Mouse (Mus musculus): Measurements from ENCODE around the gene Bhlhe23. TPM values are rescaled to one million over a fixed set of nuclear protein-coding genes. Genes with fewer than 3 reads are reported as not detected.

Bhlhe23 gene
- polyA plus RNA-seq, 1 experiment from 2014 or later = not detected

DNA sequence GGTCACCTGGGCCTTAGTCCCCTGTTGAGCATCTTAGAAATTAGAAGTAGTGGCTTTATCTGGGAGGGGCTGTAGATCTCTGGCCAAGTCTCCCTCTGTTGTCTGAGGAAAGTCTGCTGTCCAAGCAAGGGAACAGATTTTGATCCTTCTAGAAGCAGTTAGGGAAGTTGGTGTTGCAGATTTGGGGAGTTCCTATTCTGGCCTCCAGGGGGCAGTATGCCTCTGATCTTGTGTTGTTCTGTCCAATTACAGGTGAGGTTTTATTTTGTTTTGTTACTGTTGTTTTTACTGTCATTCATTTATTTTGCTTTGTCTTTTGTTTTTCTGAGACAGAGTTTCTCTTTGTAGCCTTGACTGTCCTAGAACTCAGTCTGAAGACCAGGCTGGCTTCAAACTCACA, 10.0 kb upstream of the Bhlhe23 start:
- Histone ChIP-seq H3K36me3 (ENCODE audit: control insufficient read depth, insufficient read depth, low read length) (no peaks in the 10 kb centered on the region), H3K4me3 (ENCODE audit: low read length) (no peak overlapping the region), H3K4me2 (replicated peaks; ENCODE audit: low read depth, low read length) (no peak overlapping the region), H3K27ac (ENCODE audit: low read depth, low read length) (no peak overlapping the region), H3K27me3 (ENCODE audit: control insufficient read depth, insufficient read depth, low read length) (peaks cover 16% of the 10 kb centered on the region), H3K9me3 (ENCODE audit: control insufficient read depth, low read length) (no peaks in the 10 kb centered on the region), H3K9ac (ENCODE audit: low read depth, low read length) (no peak overlapping the region), H3K4me1 (ENCODE audit: control insufficient read depth, insufficient read depth, low read length) (no peaks in the 10 kb centered on the region)
- no peak for ATAC-seq (ENCODE audit: low FRiP score, low TSS enrichment)

DNA sequence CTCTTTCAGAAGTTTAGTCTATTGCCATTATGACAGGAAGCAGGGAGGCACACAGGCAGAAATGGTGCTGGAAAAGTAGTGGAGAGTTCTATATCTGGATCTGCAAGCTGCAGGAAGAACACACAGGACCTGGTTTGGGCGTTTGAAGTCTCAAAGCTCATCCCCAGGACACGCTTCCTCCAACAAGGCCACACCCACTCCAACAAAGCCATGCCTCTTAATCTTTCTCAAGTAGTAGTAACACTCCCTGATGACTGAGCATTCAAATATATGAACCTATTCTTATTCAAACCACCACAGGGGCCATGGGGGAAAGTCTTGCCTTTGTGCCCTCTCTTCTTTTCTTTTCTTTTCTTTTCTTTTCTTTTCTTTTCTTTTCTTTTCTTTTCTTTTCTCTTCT, 3.6 kb upstream of the Bhlhe23 start:
- no peaks in the 10 kb centered on the region for H3K9me3 ChIP-seq (ENCODE audit: control insufficient read depth, low read length)
- ATAC-seq (ENCODE audit: low FRiP score, low TSS enrichment) = no peak
- no peak overlapping the region for H3K4me3 ChIP-seq (ENCODE audit: low read length)
- WGBS = 5% methylated on average over 2 of the region's 2 CpGs
- H3K4me2 ChIP-seq (replicated peaks; ENCODE audit: low read depth, low read length) = no peak overlapping the region
- H3K4me1 ChIP-seq (ENCODE audit: control insufficient read depth, insufficient read depth, low read length) = peaks cover 5% of the 10 kb centered on the region; the same call in 1 of the 2 replicates
- no peak overlapping the region for H3K9ac ChIP-seq (ENCODE audit: low read depth, low read length)
- no peaks in the 10 kb centered on the region for H3K36me3 ChIP-seq (ENCODE audit: control insufficient read depth, insufficient read depth, low read length)
- no peak overlapping the region for H3K27ac ChIP-seq (ENCODE audit: low read depth, low read length)
- peaks cover 53% of the 10 kb centered on the region for H3K27me3 ChIP-seq (ENCODE audit: control insufficient read depth, insufficient read depth, low read length)

DNA sequence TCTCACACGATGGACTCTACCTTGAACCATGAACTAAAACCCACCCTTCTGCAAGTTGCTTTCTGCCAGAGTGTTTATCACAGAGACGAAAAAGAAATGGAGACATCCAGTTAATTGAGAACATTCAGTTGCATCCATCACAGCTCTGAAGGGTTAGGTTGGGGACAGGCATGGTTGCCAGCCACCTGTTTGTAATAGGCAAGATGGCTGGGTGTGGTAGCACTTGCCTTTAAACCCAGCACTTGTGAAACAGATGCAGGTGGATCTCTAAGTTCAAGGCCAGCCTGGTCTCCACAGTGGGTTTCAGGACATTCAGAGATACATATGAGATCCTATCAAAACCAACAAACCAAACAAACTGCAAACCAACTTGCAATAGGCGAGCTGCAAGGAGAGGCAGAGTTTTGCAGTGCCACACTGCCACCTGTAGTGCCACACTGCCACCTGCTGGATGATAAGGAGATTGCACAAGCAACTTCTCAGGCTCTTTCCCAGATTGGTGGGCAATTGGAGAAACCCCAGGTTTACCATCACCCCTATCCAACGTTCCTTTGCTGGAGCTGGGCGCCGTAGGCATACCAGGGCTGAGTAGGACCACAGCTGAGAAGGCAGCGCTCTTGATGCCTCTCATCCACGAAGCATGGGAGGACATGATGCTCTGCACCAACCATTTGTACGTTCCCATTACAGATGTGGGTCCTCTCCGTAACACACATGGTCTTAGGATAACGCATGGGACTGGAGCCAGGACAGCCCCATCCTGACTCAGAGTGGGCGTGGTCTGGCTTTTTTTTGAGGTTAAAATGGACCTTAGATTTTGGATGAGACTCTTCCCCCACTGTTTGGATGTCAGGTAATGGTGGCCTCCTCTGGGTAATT, 2.8 kb upstream of the Bhlhe23 start:
- 21% methylated on average over 12 of the region's 12 CpGs for WGBS
- no peak overlapping the region for H3K9ac ChIP-seq (ENCODE audit: low read depth, low read length)
- H3K27ac ChIP-seq (ENCODE audit: low read depth, low read length) = no peak overlapping the region
- H3K4me2 ChIP-seq (replicated peaks; ENCODE audit: low read depth, low read length) = no peak overlapping the region
- ATAC-seq (ENCODE audit: low FRiP score, low TSS enrichment) = peak; percentile 43
- peaks cover 61% of the 10 kb centered on the region for H3K27me3 ChIP-seq (ENCODE audit: control insufficient read depth, insufficient read depth, low read length)
- no peaks in the 10 kb centered on the region for H3K36me3 ChIP-seq (ENCODE audit: control insufficient read depth, insufficient read depth, low read length)
- peaks cover 5% of the 10 kb centered on the region; the same call in 1 of the 2 replicates for H3K4me1 ChIP-seq (ENCODE audit: control insufficient read depth, insufficient read depth, low read length)
- no peaks in the 10 kb centered on the region for H3K9me3 ChIP-seq (ENCODE audit: control insufficient read depth, low read length)
- no peak overlapping the region for H3K4me3 ChIP-seq (ENCODE audit: low read length)

DNA sequence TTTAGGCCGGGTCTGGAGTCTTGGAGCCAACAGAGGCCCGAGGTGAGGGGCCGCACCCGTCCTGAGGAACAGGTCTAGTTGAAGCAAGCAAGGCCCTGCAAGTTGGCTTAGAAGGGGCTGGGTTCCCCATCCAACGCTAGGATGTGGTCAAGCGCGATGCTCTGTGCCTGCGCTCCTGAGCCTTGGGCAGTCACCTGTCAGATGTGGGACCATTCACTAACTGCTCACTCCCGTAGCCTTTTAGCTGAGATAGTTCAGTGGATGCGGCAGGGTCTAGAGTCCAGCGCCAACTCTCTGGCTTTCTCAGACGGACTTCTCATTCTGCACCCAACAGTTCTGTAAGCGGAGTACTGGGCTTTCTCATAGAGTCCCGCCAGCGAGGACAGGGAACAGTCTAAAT, 1.1 kb downstream of the Bhlhe23 start:
- no peak overlapping the region for H3K4me2 ChIP-seq (replicated peaks; ENCODE audit: low read depth, low read length)
- H3K9me3 ChIP-seq (ENCODE audit: control insufficient read depth, low read length) = no peaks in the 10 kb centered on the region
- H3K4me3 ChIP-seq (ENCODE audit: low read length) = no peak overlapping the region
- H3K9ac ChIP-seq (ENCODE audit: low read depth, low read length) = no peak overlapping the region
- WGBS = 3% methylated on average over 15 of the region's 15 CpGs
- H3K4me1 ChIP-seq (ENCODE audit: control insufficient read depth, insufficient read depth, low read length) = peaks cover 5% of the 10 kb centered on the region; the same call in 1 of the 2 replicates
- H3K27ac ChIP-seq (ENCODE audit: low read depth, low read length) = no peak overlapping the region
- no peaks in the 10 kb centered on the region for H3K36me3 ChIP-seq (ENCODE audit: control insufficient read depth, insufficient read depth, low read length)
- peaks cover 80% of the 10 kb centered on the region for H3K27me3 ChIP-seq (ENCODE audit: control insufficient read depth, insufficient read depth, low read length)
- no peak for ATAC-seq (ENCODE audit: low FRiP score, low TSS enrichment)

DNA sequence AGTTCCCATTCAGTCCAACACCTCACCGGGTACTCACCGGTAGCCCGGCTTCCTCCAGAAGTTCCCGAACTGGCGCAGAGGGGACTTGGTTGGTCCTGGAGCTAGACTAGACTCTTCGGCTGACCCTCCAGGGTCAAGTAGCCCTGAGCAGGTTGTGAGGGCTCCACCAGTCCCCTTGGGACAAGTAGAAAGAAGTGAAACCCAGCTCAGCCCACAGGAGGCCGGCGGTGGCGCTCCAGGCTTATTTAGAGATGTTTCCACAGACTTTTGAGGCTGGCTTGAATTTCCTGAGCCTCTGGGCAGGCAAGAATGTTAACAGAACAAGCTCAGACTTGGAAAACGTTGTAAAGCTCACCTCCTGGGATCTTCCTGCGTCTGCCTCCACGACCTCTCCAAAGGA, 1.5 kb downstream of the Bhlhe23 start:
- peaks cover 83% of the 10 kb centered on the region for H3K27me3 ChIP-seq (ENCODE audit: control insufficient read depth, insufficient read depth, low read length)
- H3K27ac ChIP-seq (ENCODE audit: low read depth, low read length) = no peak overlapping the region
- H3K36me3 ChIP-seq (ENCODE audit: control insufficient read depth, insufficient read depth, low read length) = no peaks in the 10 kb centered on the region
- no peak overlapping the region for H3K4me3 ChIP-seq (ENCODE audit: low read length)
- peaks cover 5% of the 10 kb centered on the region; the same call in 1 of the 2 replicates for H3K4me1 ChIP-seq (ENCODE audit: control insufficient read depth, insufficient read depth, low read length)
- no peaks in the 10 kb centered on the region for H3K9me3 ChIP-seq (ENCODE audit: control insufficient read depth, low read length)
- ATAC-seq (ENCODE audit: low FRiP score, low TSS enrichment) = no peak
- H3K4me2 ChIP-seq (replicated peaks; ENCODE audit: low read depth, low read length) = no peak overlapping the region
- H3K9ac ChIP-seq (ENCODE audit: low read depth, low read length) = no peak overlapping the region
- WGBS = 2% methylated on average over 12 of the region's 12 CpGs

DNA sequence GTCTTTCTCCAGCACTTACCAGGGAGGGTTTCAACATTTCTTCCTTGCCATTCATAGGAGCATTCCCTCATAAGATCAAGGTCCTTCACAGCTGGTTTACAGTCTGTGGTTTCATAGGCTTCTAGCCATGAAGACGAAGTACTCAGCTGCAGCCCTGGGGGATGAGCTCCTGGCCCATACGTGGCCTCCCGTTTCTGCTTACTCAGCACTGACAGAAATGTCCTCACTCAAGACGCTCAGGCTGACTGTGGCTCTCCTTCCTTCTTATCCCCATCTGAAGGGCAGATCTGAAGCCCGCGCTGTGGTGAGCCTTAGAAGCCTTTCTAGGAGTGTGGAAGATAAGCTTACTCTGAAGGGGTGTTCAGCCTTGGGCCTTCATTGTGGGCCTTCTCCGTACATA, 11.0 kb downstream of the Bhlhe23 start:
- H3K4me3 ChIP-seq (ENCODE audit: low read length) = no peak overlapping the region
- WGBS = 73% methylated on average over 7 of the region's 7 CpGs
- H3K27ac ChIP-seq (ENCODE audit: low read depth, low read length) = no peak overlapping the region
- H3K27me3 ChIP-seq (ENCODE audit: control insufficient read depth, insufficient read depth, low read length) = peaks cover 4% of the 10 kb centered on the region; the same call in 1 of the 2 replicates
- H3K4me2 ChIP-seq (replicated peaks; ENCODE audit: low read depth, low read length) = no peak overlapping the region
- no peaks in the 10 kb centered on the region for H3K4me1 ChIP-seq (ENCODE audit: control insufficient read depth, insufficient read depth, low read length)
- H3K9me3 ChIP-seq (ENCODE audit: control insufficient read depth, low read length) = no peaks in the 10 kb centered on the region
- H3K9ac ChIP-seq (ENCODE audit: low read depth, low read length) = no peak overlapping the region
- ATAC-seq (ENCODE audit: low FRiP score, low TSS enrichment) = no peak
- H3K36me3 ChIP-seq (ENCODE audit: control insufficient read depth, insufficient read depth, low read length) = no peaks in the 10 kb centered on the region

DNA sequence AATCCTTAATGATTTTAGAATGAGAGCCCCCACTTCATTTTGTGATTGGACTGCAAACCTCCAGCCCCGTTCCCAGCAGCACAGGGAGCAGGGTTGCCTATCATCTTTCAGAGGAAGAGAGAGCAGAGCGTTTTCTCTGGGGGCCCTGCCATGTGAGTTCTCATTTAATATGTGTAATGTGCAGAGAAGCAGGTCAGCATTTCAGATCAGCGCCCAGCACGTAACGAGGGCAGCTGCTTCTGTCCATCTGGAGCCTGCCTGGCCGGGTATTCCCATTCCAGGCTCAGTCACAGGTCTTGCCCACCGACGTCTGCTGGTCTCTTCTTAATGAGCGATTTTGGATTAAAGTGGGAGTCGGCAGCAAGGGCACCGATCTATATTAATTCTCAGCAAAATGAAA, 11.7 kb downstream of the Bhlhe23 start:
- Histone ChIP-seq H3K4me3 (ENCODE audit: low read length) (no peak overlapping the region), H3K27me3 (ENCODE audit: control insufficient read depth, insufficient read depth, low read length) (no peaks in the 10 kb centered on the region), H3K9ac (ENCODE audit: low read depth, low read length) (no peak overlapping the region), H3K9me3 (ENCODE audit: control insufficient read depth, low read length) (no peaks in the 10 kb centered on the region), H3K36me3 (ENCODE audit: control insufficient read depth, insufficient read depth, low read length) (no peaks in the 10 kb centered on the region), H3K4me1 (ENCODE audit: control insufficient read depth, insufficient read depth, low read length) (no peaks in the 10 kb centered on the region), H3K4me2 (replicated peaks; ENCODE audit: low read depth, low read length) (no peak overlapping the region), H3K27ac (ENCODE audit: low read depth, low read length) (no peak overlapping the region)
- WGBS = 69% methylated on average over 11 of the region's 11 CpGs
- ATAC-seq (ENCODE audit: low FRiP score, low TSS enrichment) = no peak

DNA sequence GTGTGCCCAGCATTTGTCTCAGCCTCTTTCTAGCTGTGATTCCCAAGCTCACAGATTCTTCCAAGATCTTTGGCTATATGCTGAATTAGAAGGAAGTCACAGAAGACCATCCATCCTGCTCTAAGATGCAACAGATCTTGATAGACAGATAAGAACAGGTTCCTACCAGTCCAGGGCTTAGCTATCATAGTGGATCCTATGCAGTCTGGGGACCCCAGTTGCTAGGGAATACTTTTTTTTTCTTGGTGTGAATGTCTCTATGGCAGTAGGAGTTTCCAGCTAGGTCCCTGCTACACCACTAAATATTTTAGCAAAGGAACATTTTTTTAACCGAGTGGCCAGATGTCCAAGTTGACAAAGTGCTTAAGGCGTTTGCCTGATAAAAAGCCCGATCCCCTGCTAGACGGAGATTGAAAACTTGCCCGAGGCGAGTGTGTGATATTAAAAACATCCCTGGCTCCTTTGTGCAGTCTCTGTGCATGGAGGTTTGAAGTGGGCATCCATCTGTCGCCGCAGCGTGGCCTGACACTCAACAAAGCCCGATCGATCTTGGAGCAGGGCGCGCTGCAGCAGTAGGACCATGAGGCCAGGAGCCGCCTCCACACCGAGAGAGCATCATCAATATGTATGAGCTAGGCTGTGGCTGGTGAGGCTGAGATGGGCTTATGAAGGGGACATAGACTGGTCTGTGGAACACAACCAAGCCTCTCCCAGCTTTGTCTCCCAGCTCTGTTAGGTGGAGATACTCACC, 18.0 kb downstream of the Bhlhe23 start:
- no peak overlapping the region for H3K4me3 ChIP-seq (ENCODE audit: low read length)
- no peak overlapping the region for H3K9ac ChIP-seq (ENCODE audit: low read depth, low read length)
- no peak for ATAC-seq (ENCODE audit: low FRiP score, low TSS enrichment)
- no peak overlapping the region for H3K27ac ChIP-seq (ENCODE audit: low read depth, low read length)
- no peaks in the 10 kb centered on the region for H3K9me3 ChIP-seq (ENCODE audit: control insufficient read depth, low read length)
- H3K27me3 ChIP-seq (ENCODE audit: control insufficient read depth, insufficient read depth, low read length) = 0 out of 2 replicates have a peak, but pooled peaks cover 2% of the 10 kb centered on the region
- whole genome bisulfite sequencing = 59% methylated on average over 15 of the region's 15 CpGs
- no peaks in the 10 kb centered on the region for H3K4me1 ChIP-seq (ENCODE audit: control insufficient read depth, insufficient read depth, low read length)
- H3K36me3 ChIP-seq (ENCODE audit: control insufficient read depth, insufficient read depth, low read length) = no peaks in the 10 kb centered on the region
- no peak overlapping the region for H3K4me2 ChIP-seq (replicated peaks; ENCODE audit: low read depth, low read length)

DNA sequence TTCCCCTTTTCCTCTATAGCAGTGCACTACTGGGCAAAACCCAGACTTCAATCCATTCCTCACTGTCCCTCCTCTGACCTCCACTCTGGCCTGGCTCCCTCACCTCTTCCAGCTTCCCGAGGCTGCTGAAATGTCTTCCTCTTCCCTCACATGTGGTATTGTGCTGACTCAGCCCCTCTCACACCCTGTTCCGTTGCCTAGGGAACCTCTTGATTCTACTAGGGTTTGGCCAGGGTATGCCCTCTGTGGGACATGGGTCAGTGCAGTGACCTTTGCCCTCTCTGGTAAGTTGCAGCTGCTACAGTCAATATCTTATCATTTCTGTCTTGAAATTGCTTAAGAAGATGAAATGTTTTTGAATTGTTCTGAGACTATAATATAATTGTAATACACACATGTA, 19.9 kb downstream of the Bhlhe23 start:
- ATAC-seq (ENCODE audit: low FRiP score, low TSS enrichment) = no peak
- 29% methylated on average over 2 of the region's 2 CpGs for WGBS

More for the DNA sequence above, 19.9 kb downstream of the Bhlhe23 start:
- Histone ChIP-seq H3K4me1 (ENCODE audit: control insufficient read depth, insufficient read depth, low read length) (no peaks in the 10 kb centered on the region), H3K27ac (ENCODE audit: low read depth, low read length) (no peak overlapping the region), H3K9ac (ENCODE audit: low read depth, low read length) (no peak overlapping the region), H3K27me3 (ENCODE audit: control insufficient read depth, insufficient read depth, low read length) (0 out of 2 replicates have a peak, but pooled peaks cover 2% of the 10 kb centered on the region), H3K9me3 (ENCODE audit: control insufficient read depth, low read length) (no peaks in the 10 kb centered on the region), H3K4me2 (replicated peaks; ENCODE audit: low read depth, low read length) (no peak overlapping the region), H3K4me3 (ENCODE audit: low read length) (no peak overlapping the region), H3K36me3 (ENCODE audit: control insufficient read depth, insufficient read depth, low read length) (no peaks in the 10 kb centered on the region)

Data from kidney, embryonic 14.5 days (tissue).